Mouse (Mus musculus) embryonic fibroblast, embryonic 13.5 days (primary cell): ENCODE measurements around the gene Myo5a.

Experiments used
- CTCF ChIP-seq: IDR thresholded peaks from 2 replicates; pipeline ENCODE4 v1.5.1; 2011; ENCODE audit warnings: mild to moderate bottlenecking, control low read depth, low read length, moderate library complexity, borderline replicate concordance; ENCODE audit not compliant: insufficient read depth
- POLR2A ChIP-seq: IDR thresholded peaks from 2 replicates; pipeline ENCODE4 v1.6.1; 2011; ENCODE audit warnings: low read depth, mild to moderate bottlenecking, control low read depth, low read length, moderate library complexity

GRCm38 (mm10) chr9:75234983-75235627 is 164.3 kb downstream of the Myo5a start:
- TF ChIP-seq CTCF (no peak), POLR2A (no peak)
